Mouse (Mus musculus) kidney, postnatal 14 days (tissue): ENCODE data around the gene Mr1.

ENCODE experiments used
- DNase-seq: peaks from one replicate; pipeline ENCODE4 v3.0.0; 2022; ENCODE audit warnings: mixed read lengths

The Mr1 gene

DNA sequence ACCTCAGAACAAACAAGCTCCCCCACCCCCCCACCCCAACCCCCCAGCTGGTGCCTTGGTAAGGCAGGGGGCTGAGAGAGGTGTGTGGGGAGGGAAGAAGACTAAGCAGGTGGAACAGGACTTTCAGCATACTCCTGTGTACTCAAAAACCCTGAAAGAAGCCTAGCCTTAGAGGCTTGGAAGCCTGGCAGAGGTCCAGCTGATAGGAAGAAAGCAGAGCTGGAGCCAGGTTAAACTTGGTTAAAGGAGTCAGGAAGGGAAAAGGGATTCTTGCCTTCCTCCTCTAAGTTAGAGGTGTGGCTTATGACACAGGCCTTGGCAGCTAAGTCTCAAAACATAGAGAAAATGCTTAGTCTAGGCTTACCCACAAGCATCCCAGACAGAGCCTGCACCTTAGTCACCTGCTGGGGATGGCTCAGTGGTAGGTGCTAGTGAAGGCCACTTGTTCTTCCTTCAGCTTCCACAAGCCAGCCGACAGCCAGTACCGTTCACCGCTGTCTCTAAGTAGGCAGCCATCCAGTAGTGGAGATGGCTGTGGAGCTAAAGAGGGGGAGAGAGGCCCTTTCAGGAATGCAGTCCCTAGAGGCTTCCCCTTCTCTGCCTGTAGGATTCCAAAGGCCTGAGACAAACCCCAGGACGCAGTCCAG is 53.3 kb downstream of the Mr1 start:
- DNase-seq = peak; percentile 69

DNA sequence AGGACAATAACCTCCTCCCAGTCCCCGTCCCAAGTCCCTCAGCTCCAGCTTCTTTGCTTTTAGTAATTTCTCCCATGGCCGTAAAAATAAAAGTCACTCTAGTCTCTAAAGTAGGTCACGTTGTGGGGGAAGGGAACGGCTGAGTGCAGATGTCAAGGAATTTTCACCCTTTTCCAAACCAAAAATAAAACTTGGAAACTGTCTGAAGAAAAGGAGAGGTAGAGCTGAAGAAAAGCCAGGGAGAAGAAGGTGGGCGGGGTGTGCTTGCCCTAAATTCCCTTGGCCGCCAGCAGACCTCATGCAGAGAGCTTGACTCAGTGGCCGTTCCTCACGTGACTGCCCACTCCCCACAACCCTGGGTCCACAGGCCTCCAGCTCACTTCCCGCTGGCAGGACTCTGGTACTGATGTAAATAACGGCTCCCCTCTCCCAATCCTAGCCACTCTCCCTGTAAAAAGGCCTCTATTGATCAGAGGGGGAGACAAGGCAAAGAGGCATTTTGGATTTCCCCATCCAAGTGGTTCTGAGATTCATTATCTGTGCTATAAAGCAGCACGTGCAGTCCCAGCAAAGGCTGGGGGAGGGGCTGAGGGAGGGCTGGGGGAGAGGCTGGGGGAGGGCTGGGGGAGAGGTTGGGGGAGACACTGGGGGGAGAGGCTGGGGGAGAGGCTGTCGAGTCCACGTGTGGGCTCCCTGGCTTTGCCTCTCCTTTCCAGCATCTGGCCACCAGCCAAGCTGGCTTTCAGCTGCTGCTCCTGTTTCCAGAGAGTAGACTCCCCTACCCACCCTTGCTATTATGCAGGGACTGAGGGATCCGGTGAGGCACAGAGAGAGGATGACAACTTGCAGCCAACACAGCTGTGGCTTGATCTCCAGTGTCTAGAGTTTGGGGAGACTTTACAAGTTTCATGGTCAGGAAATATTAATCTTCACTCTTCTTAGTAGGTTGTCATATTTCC is 54.5 kb downstream of the Mr1 start:
- DNase-seq = peak; percentile 75

DNA sequence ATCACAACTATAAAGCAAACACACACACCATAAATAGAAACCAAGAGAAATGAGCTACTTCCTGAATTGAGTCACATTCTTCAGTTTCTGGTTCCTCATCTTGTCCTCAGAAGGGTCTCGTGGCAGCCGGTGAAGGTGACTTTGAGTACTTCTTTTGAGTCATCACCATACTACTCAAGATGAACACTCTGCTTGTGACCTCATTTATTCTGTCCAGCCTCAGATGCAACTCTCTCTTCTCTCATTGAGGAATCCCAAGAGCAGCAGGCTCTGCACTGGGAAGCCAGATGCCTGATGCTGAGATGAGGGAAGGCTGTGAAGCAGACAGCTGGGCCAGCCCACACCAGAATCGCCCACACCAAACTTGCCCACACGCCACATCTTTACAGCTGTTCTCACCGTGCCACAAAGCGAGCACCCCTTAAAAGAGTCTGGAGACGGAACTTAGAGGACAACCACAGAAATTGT is 55.2 kb downstream of the Mr1 start:
- DNase-seq = no peak

DNA sequence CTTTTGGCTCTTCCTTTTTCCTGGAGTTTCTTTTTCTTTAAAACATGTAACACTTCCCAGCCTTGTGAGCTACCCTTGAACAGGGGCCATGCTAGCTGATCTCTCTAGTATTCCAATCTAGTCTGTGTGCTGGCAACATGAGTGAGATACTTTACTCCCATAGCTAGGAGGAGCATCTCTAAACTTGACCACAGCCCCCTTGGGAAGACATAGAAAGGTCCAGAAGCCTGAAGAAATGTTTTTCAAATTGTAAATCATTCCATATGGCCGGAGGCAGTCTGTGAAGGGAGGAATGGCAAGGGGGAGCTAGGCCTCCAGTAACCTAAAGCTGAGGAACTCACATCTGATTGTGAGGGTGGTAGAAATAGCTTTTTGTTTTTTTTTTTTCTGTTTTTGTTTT is 55.9 kb downstream of the Mr1 start:
- DNase-seq = no peak

DNA sequence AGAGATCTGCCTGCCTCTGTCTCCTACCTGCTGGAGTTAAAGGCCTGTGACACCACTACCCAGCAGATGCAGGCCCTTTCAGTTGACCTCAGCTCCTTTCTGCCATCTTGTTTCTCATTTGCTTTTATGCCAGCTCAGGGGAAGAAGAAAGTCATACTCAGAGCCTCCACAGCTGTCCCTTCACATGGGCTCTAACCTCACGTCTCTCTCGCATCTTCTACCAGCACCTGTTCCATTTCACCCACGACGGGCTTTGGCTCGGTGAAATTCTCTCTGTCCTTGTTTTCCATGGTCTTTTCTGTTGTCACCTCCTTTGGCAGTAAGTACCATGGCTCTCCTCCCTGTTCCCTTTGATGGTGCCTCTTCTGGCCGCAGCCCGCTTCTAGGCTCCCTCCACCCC is 56.3 kb downstream of the Mr1 start:
- DNase-seq = no peak

DNA sequence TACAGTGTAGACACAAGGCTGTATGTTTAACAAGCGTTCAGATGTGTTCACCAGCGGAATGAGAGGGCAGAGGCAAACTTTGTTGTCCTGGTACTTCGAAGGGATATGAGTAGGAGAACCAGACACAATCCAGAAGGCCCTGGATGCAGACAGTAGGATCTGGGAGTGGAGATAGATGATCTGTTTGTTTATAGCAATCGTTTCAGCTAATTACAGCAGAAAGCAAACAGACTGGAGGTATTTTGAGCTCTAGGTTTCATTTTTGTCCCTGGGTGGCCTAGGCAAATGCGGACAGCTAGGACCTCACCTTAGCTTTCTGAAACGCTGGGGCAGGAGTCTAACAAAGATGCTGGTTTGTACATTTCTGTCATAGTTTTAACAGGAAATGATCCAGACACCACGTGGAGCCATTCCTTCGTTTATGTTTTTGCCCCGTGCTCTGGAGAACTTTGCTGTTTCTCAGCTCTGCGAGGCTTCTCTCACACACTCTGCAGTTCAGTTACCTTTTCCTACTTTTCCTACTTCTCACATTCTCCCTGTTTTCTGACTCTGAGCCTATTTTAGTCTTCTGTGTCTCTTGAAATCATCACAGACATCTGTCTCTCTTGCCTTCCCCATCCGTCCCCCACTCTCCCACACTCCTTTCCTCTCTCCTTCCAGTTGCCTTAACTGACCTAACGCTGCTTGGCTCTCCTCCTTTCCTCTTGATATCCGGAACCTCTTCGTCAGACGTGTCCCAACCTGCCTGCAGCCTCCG is 57.6 kb downstream of the Mr1 start:
- DNase-seq = no peak

DNA sequence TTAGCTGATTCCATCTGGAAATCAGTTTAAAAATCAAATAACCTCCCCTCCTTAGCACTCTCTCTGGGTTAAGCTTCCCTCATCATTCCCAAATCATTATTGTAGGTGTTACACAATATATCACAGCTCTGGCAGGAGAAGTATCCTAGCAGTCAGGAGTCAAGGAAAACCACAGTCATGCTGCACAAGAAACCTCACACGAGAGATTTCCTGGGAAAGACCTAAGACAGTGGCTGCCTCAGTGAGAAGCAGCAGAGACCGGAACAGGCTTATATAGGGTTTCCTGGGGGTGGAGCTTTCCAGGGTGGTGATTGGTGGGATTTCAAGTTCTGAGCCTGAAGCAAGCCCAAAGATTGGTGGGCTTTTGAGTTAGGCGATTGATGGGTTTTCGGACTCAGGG is 58.6 kb downstream of the Mr1 start:
- DNase-seq = no peak

DNA sequence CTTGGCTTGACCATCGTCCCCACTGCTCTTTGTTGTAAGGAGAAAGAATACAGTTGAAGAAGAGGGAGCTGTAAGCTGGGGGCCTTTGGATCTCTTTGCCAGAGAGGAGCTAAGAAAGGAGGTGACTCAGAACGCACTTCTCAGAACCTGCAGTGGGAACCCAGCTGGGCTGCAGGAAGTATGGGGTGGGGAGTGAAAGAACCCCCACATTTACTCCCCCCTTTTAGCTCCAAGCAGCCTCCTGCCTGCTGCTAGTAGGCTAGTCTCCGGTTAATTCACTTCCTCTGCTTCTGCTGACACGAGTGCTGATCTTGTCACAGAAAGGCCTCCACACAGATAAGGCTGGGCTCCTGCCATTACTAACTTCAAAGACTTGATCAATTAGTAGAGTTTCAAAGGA is 59.7 kb downstream of the Mr1 start:
- no peak for DNase-seq

DNA sequence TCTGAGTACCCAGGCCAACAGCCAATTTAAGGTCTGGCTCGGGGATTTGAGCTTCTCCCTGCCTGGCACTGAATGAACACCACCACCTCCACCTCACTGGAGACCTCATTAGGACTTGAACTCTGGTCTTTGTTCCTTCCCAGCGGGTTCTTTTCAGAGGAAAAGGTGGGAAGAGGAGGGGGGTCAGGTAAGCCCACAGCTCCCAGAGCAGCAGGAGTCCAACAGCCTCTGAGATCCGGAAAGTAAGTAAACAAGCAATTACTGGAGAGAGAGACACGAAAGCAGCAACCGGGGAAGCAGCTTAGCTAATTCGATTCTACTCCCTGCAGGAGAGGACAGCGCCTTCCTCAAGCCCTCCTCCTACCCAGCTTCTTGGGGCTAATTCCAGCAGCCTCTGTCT is 60.2 kb downstream of the Mr1 start:
- DNase-seq = peak; percentile 48

DNA sequence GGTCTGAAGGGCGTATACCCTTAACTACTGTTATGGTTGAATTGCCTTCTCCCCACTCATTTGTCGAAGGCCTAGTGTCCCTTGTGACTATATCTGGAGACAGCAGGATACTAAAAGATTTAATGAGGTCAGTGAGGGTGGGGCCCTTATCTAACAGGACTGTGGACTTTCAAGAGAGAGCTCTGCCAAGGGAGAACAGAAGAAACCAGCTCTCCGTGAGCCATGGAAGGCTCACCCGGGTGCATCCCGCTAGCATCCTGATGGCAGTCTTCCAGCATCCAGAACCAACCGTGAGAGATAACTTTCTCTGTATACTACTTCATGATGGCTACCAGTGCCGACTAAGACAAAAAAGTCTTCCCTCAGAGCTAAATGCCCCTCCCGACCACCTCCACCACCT is 61.8 kb downstream of the Mr1 start:
- DNase-seq = peak; percentile 55

DNA sequence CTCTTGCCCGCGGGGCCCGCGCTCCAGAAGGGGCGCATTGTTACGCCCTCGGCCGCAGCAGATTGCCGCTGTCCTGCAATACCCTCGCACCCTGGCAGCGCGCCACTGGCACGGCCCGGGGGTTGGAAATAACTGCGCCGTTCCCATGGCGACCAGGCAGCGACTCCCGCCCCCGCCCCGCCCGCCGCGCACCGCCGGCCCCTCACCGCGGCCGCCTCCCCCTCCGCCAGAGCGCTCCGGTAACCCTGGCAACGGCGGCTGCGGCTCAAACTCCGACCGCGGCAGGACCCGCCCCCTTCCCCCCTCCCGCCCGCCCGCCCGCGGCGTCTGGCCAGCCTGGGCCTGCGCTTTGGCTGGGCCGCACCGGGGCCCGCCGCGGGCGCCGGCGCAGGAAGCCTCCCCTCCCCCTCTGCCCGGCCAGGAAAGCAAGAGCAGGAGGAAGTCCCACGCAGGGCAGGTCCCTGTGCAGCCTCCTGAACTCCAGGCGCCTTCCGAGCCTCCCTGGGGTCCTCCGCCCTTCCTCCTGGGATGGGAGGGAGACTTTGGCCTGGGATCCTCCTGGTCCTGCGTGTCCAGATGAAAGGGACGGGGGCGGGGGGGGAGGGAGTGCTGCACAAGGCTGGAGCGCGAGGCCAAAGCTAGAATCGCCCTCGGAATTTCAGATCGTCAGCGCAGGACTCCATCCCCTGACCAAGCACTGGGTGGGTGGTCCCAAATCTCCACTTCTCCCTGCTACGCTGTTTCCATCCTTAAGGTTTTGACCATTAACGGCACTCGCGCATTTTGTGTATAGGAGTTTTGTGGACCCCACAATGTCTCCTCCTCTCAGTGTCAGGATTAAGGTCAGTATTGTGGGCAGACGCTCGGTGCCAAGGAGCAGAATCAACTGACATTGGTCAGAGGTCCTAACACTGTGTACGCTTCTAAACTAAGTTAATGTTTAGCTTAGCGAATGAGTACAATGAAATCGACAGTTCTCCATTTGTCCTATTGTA is 63.0 kb downstream of the Mr1 start:
- peak; percentile 98 for DNase-seq

DNA sequence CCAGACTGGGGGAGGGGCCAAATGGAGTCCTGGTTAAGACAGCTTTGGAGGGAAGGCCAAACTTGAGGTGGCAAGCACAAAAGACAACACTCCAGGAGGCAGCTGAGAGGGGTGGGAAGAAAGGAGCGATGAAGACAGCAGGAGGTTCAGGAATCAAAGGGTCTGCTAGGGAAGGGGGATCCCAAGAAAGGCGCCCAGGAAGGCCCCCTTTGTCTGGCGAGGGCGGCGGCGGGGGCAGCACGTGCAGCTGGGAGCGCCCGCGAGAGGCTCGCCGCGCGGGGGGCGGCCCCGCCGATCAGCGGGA is 63.7 kb downstream of the Mr1 start:
- DNase-seq = no peak

DNA sequence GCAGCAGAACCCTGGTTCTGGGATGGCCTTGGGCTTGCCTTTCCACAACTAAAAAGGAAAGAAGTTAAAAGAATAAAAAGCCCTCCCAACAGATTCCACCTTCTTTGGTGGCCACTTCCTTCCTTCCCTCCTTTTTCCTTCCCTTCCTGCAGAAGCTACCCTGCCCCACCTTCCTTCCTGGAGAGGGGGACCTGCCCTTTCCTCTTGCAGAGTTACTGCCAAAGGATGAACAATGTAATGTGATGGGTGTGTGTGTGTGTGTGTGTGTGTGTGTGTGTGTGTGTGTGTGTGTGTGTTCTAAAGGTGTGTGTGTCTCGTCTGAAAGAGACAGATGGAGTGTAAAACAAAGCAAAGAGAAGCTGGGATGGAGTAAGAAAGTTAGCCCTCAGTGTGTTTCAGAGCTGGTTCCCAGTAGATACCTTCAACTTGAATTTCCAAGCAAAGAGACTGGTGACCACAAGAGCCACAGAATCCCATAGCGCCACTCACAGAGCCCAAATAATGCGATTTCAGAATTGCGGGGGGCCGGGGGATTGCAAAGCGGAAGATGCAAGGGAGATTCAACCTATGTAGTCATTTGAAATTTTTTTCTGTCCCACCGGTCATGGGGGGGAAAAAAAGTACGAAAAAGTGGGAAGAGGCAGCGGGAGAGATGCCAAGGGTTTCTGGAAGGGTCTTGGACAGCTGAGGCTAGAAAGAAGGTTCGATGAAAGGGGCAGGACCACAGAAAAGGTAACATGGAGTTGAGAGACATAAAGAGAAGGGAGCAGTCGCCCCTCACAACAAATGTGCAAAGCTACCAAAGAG is 64.3 kb downstream of the Mr1 start:
- DNase-seq = peak; percentile 60

DNA sequence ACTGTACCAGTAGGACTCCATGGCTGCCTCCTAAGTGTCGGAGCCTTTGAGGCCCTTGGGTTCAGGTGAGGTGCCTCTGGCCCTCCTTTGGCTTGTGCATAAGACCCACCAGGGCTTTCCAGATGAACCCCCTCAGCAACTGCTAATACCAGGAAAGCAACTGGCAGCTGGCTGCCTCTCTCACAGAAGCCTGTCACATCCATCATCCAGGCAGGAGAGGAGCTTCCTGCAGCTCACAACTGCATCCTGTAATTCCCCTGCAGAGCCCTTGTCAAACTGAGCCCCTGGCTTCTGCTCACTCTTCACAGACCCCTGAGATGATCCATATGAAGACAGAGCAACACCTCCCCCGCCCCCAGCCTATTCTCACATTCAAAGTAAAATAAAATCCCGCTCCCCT is 68.9 kb downstream of the Mr1 start:
- DNase-seq = peak; percentile 45
